Mouse (Mus musculus): Measurements from ENCODE around the gene Egfl7. TPM values are rescaled to one million over a fixed set of nuclear protein-coding genes. Genes with fewer than 3 reads are reported as not detected.

Egfl7 gene
- total RNA-seq, 2 experiments from 2014 or later, result 55.1 to 56.1 TPM

DNA sequence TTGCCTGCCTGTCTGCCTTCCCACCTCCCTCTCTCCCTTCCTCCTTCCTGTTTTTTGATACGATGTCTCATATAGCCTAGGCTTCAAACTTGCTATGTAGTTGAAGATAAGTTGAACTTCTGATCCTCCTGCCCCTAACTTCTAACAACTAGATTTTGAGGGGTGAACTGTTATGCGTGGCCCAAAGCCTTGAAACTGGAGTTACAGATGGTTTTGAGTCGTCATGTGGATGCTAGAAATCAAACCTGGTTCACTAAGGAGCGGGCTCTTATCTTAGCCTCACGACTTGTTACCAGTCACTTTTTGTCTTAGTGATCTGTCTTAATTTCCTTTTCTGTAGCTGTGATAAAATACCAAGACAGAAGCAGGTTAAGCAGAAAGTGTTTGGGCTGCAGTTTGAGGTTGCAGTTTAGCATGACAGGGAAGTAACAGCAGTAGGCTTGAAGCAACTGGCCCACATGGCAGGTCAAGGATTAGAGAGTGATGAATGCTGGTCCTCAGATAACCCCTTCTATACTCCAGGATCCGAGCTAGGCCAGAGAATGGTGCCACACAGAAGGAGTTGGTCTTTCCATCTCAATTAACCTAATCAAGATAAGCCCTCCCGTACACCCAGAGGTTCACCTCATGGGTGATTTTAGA is 61.3 kb downstream of the Egfl7 start:
- DNase-seq, result no peak

Small RNA genes lying within 50 kb of the gene (microRNA-seq; reads per million reads assigned to microRNA genes)
- gene Mir126a, result 0.60 to 0.63 reads per million in 2 experiments
- 0 reads per million in 2 experiments for gene Mir126b

Other genes starting within 250 kb of the Egfl7 start
- 10 to 100 TPM; 25.7 to 26.5 TPM for gene Dnlz, start 227.9 kb upstream of the Egfl7 start, total RNA-seq (2021)
- gene Card9, start 219.1 kb upstream of the Egfl7 start, total RNA-seq (2021), result 1 to 10 TPM; 1.6 to 2.1 TPM
- 10 to 100 TPM; 65.3 to 72.3 TPM for gene Snapc4, start 199.4 kb upstream of the Egfl7 start, total RNA-seq (2021)
- 100 to 1,000 TPM; 151 to 165 TPM for gene Entr1, start 190.7 kb upstream of the Egfl7 start, total RNA-seq (2021)
- gene Pmpca, start 190.7 kb upstream of the Egfl7 start, total RNA-seq (2021), result 10 to 100 TPM; 86.5 to 93.6 TPM
- gene Inpp5e, start 170.8 kb upstream of the Egfl7 start, total RNA-seq (2021), result 10 to 100 TPM; 21.1 to 22.1 TPM
- 10 to 100 TPM; 52.9 to 57.5 TPM for gene Sec16a, start 134.8 kb upstream of the Egfl7 start, total RNA-seq (2021)
- gene Notch1, start 63.4 kb upstream of the Egfl7 start, total RNA-seq (2021), result 10 to 100 TPM; 30.4 to 31.4 TPM
- not detected for gene Gm20532, start 6.6 kb downstream of the Egfl7 start, total RNA-seq (2021)
- gene Agpat2, start 24.4 kb downstream of the Egfl7 start, total RNA-seq (2021), result 1 to 10 TPM; 1.3 to 2.3 TPM
- gene Fam69b, start 48.4 kb downstream of the Egfl7 start, total RNA-seq (2021), result 10 to 100 TPM; 73.2 to 77.5 TPM
- gene Lcn4, start 91.3 kb downstream of the Egfl7 start, total RNA-seq (2021), result not detected

Data from layer of hippocampus, postnatal 36 days (tissue).